ENCODE assay signal across 9 mouse cellular contexts in genomic region chr6:128028116-128028940, GRCm38 (mm10).
DNase-seq lines count a peak whose midpoint lies in the region; ATAC-seq and TF ChIP-seq lines count a peak whose summit lies in the region.
"Had no signal": no experiment of that assay in that cellular context is flagged by ENCODE, and none has a peak within 500 bp of the region (broad histone marks: within the 10 kb centered on the region; RNA-seq: fewer than 3 reads in every experiment).

No protein-coding gene starts in this region.

- H3K4me3 ChIP-seq in layer of hippocampus, adult 2 months, result no peak overlapping the region
- H3K4me3 ChIP-seq in forebrain, postnatal 0 days (ENCODE audit: low read depth, low read length), result no peak overlapping the region
- no peak overlapping the region for H3K4me3 ChIP-seq in midbrain, embryonic 11.5 days (ENCODE audit: low read depth, low read length)
- H3K4me3 ChIP-seq: neural tube, embryonic 12.5 days had no signal

- no peak for DNase-seq in layer of hippocampus, adult 2 months (ENCODE audit: low spot score in 2 of 2)
- DNase-seq in layer of hippocampus, adult 18-20 months (ENCODE audit: low spot score in 2 of 2), result no peak
- DNase-seq in Muller cell, postnatal 12 days (ENCODE audit: inconsistent ontology term), result peak; percentile 86
- peak; percentile 28 to 35 for DNase-seq in adrenal gland, postnatal 4 days (ENCODE audit: low spot score in 2 of 2)
- peak; percentile 71 for DNase-seq in forebrain, postnatal 0 days
- peak; percentile 94 for DNase-seq in midbrain, embryonic 11.5 days (ENCODE audit: low spot score, missing footprints)
- no peak for DNase-seq in B cell, adult 2 months
- no peak for DNase-seq in natural killer cell, adult 2 months (ENCODE audit: low spot score in 2 of 2)

- 0 out of 2 replicates have a peak, but pooled peaks cover 4% of the 10 kb centered on the region for H3K4me1 ChIP-seq in forebrain, postnatal 0 days (ENCODE audit: insufficient read depth)
- peaks cover 23% of the 10 kb centered on the region for H3K4me1 ChIP-seq in midbrain, embryonic 11.5 days (ENCODE audit: control insufficient read depth, insufficient read depth, low read length)

- 0 out of 2 replicates have a peak overlapping the region, but pooled peaks have one; percentile 14 for H3K9ac ChIP-seq in forebrain, postnatal 0 days
- no peak overlapping the region for H3K9ac ChIP-seq in midbrain, embryonic 11.5 days (ENCODE audit: low read length)
- H3K9ac ChIP-seq: neural tube, embryonic 12.5 days had no signal

- H3K27ac ChIP-seq in layer of hippocampus, adult 2 months, result no peak overlapping the region
- H3K27ac ChIP-seq in forebrain, postnatal 0 days (ENCODE audit: low read depth, low read length), result peak overlapping the region; percentile 29; the same call in 1 of the 2 replicates
- peak overlapping the region; percentile 48; the same call in 1 of the 2 replicates for H3K27ac ChIP-seq in midbrain, embryonic 11.5 days (ENCODE audit: low read depth, low read length)
- H3K27ac ChIP-seq: neural tube, embryonic 12.5 days had no signal

- TF ChIP-seq CTCF in layer of hippocampus, adult 2 months (conservative IDR thresholded peaks at IDR 0.05), result peak; percentile 75
- peak; percentile 60 for TF ChIP-seq CTCF in forebrain, postnatal 0 days (IDR thresholded peaks at IDR 0.05; ENCODE audit: low read depth)

- H3K9me3 ChIP-seq in forebrain, postnatal 0 days (ENCODE audit: low read length), result no peaks in the 10 kb centered on the region
- H3K9me3 ChIP-seq in midbrain, embryonic 11.5 days (ENCODE audit: control insufficient read depth, low read length), result no peaks in the 10 kb centered on the region
- H3K9me3 ChIP-seq: neural tube, embryonic 12.5 days had no signal

- H3K27me3 ChIP-seq in forebrain, postnatal 0 days (ENCODE audit: insufficient read depth, low read length), result 0 out of 2 replicates have a peak, but pooled peaks cover 5% of the 10 kb centered on the region
- H3K27me3 ChIP-seq in midbrain, embryonic 11.5 days (ENCODE audit: control insufficient read depth, insufficient read depth, low read length), result peaks cover 6% of the 10 kb centered on the region

- H3K36me3 ChIP-seq in forebrain, postnatal 0 days (ENCODE audit: insufficient read depth), result no peaks in the 10 kb centered on the region; the same call in 1 of the 2 replicates
- no peaks in the 10 kb centered on the region for H3K36me3 ChIP-seq in midbrain, embryonic 11.5 days (ENCODE audit: control insufficient read depth, insufficient read depth, low read length)
- H3K36me3 ChIP-seq: neural tube, embryonic 12.5 days had no signal

- ATAC-seq in forebrain, postnatal 0 days, result peak; percentile 26
- peak; percentile 54 for ATAC-seq in midbrain, embryonic 11.5 days (ENCODE audit: low FRiP score)

- 20% methylated on average over 10 of the region's 10 CpGs for WGBS in forebrain, postnatal 0 days
- 9% methylated on average over 10 of the region's 10 CpGs for WGBS in midbrain, embryonic 11.5 days

- H3K4me2 ChIP-seq in forebrain, postnatal 0 days (ENCODE audit: low read depth), result no peak overlapping the region
- H3K4me2 ChIP-seq in midbrain, embryonic 11.5 days, result no peak overlapping the region
- H3K4me2 ChIP-seq: neural tube, embryonic 12.5 days had no signal

Comparison
In these comparisons a context has a peak if more than half of its experiments do, and no peak if none do; other contexts are left out.
1. DNase-seq: peak in Muller cell, postnatal 12 days (single experiment), adrenal gland, postnatal 4 days (2 of 2), forebrain, postnatal 0 days (single experiment) and midbrain, embryonic 11.5 days (single experiment); none in layer of hippocampus, adult 2 months (0 of 2), layer of hippocampus, adult 18-20 months (0 of 2), B cell, adult 2 months (0 of 2) and natural killer cell, adult 2 months (0 of 2).